Mouse (Mus musculus): ENCODE data around the gene Anks6. TPM values are rescaled to one million over a fixed set of nuclear protein-coding genes. Genes with fewer than 3 reads are reported as not detected.

Anks6 gene
- polyA plus RNA-seq, 1 experiment from 2014 or later: 4.1 TPM

- H3K27ac ChIP-seq: no peak overlapping the region
- no peaks in the 10 kb centered on the region for H3K4me1 ChIP-seq
- H3K4me3 ChIP-seq: no peak overlapping the region
- WGBS: 93% methylated on average over 7 of the region's 7 CpGs
- no peaks in the 10 kb centered on the region for H3K36me3 ChIP-seq (replicated peaks)
- no peak for DNase-seq (ENCODE audit: extremely low spot score, low spot score)
- no peaks in the 10 kb centered on the region for H3K27me3 ChIP-seq (ENCODE audit: poor library complexity, severe bottlenecking)
- no peaks in the 10 kb centered on the region for H3K9me3 ChIP-seq
These were observed 80.1 kb downstream of the Anks6 start for GRCm38 (mm10) chr4:46977161-46977560.

GRCm38 (mm10) chr4:46976671-46977071 lies 80.6 kb downstream of the Anks6 start:
- WGBS: 89% methylated on average over 11 of the region's 11 CpGs
- no peaks in the 10 kb centered on the region for H3K4me1 ChIP-seq

GRCm38 (mm10) chr4:46973322-46973721 lies 83.9 kb downstream of the Anks6 start:
- Histone ChIP-seq H3K27ac (no peak overlapping the region), H3K4me1 (no peaks in the 10 kb centered on the region), H3K27me3 (ENCODE audit: poor library complexity, severe bottlenecking) (no peaks in the 10 kb centered on the region), H3K9me3 (no peaks in the 10 kb centered on the region), H3K4me3 (no peak overlapping the region), H3K36me3 (replicated peaks) (no peaks in the 10 kb centered on the region)
- WGBS: 88% methylated on average over 10 of the region's 10 CpGs
- DNase-seq (ENCODE audit: extremely low spot score, low spot score): no peak

More at GRCm38 (mm10) chr4:46976671-46977071, 80.6 kb downstream of the Anks6 start:
- H3K4me3 ChIP-seq: no peak overlapping the region
- H3K27ac ChIP-seq: no peak overlapping the region
- H3K9me3 ChIP-seq: no peaks in the 10 kb centered on the region
- no peaks in the 10 kb centered on the region for H3K36me3 ChIP-seq (replicated peaks)
- DNase-seq (ENCODE audit: extremely low spot score, low spot score): no peak
- no peaks in the 10 kb centered on the region for H3K27me3 ChIP-seq (ENCODE audit: poor library complexity, severe bottlenecking)

- Histone ChIP-seq H3K27ac (no peak overlapping the region), H3K4me3 (no peak overlapping the region), H3K4me1 (no peaks in the 10 kb centered on the region), H3K9me3 (peaks cover 8% of the 10 kb centered on the region; the same call in 1 of the 2 replicates), H3K27me3 (ENCODE audit: poor library complexity, severe bottlenecking) (no peaks in the 10 kb centered on the region), H3K36me3 (replicated peaks) (no peaks in the 10 kb centered on the region)
- WGBS: 90% methylated on average over 10 of the region's 10 CpGs
- no peak for DNase-seq (ENCODE audit: extremely low spot score, low spot score)
These were observed 89.2 kb downstream of the Anks6 start for GRCm38 (mm10) chr4:46967981-46968380.

GRCm38 (mm10) chr4:46966551-46966950 lies 90.7 kb downstream of the Anks6 start:
- H3K27ac ChIP-seq: no peak overlapping the region
- peaks cover 8% of the 10 kb centered on the region; the same call in 1 of the 2 replicates for H3K9me3 ChIP-seq
- H3K4me1 ChIP-seq: no peaks in the 10 kb centered on the region
- no peaks in the 10 kb centered on the region for H3K36me3 ChIP-seq (replicated peaks)
- no peak overlapping the region for H3K4me3 ChIP-seq
- DNase-seq (ENCODE audit: extremely low spot score, low spot score): no peak
- no peaks in the 10 kb centered on the region for H3K27me3 ChIP-seq (ENCODE audit: poor library complexity, severe bottlenecking)

Other genes with a start within 250 kb of the Anks6 start
- gene Gabbr2, start 65.6 kb downstream of the Anks6 start, polyA plus RNA-seq (2016; fragmentation: Nextera tagmentation; extraction: Ambion mirVana): 0.06 and 0.09 TPM in 2 replicates
- 15.8 and 17.6 TPM in 2 replicates for gene Galnt12, start 34.5 kb upstream of the Anks6 start, polyA plus RNA-seq (2016; fragmentation: Nextera tagmentation; extraction: Ambion mirVana)
- 4.3 and 4.5 TPM in 2 replicates for gene Col15a1, start 150.7 kb upstream of the Anks6 start, polyA plus RNA-seq (2016; fragmentation: Nextera tagmentation; extraction: Ambion mirVana)

All from forebrain, embryonic 10.5 days (tissue).